Mouse (Mus musculus): ENCODE data around the gene Mrps7. TPM values are rescaled to one million over a fixed set of nuclear protein-coding genes. Genes with fewer than 3 reads are reported as not detected.

The Mrps7 gene
- 49.5 and 51.3 TPM in 2 replicates for polyA plus RNA-seq (2015; fragmentation: Nextera tagmentation; extraction: Ambion mirVana)

- WGBS (ENCODE audit: insufficient replicate concordance) = under 1% methylated on average over 91 of the region's 93 CpGs
- peak within 1 kb of the TSS; percentile 91 for H3K27ac ChIP-seq (replicated peaks)
- H3K9ac ChIP-seq = peak within 1 kb of the TSS; percentile 95
- peaks cover 61% of the 10 kb centered on the region for H3K4me1 ChIP-seq (replicated peaks)
- H3K4me3 ChIP-seq (replicated peaks) = peak within 1 kb of the TSS; percentile 98
- peak; percentile 95 for ATAC-seq (ENCODE audit: insufficient read depth)
- no peaks in the 10 kb centered on the region for H3K27me3 ChIP-seq
- H3K36me3 ChIP-seq (replicated peaks) = peaks cover 53% of the 10 kb centered on the region
- no peaks in the 10 kb centered on the region for H3K9me3 ChIP-seq (replicated peaks)
- H3K4me2 ChIP-seq = peak within 1 kb of the TSS; percentile 85
Observed at GRCm38 (mm10) chr11:115603476-115604303, at the start of gene Mrps7, which contains the start of gene Gga3. Gene Mrps7, plus strand, starts transcription at chr11:115603925. Gene Gga3, minus strand, starts transcription at chr11:115604051.

DNA sequence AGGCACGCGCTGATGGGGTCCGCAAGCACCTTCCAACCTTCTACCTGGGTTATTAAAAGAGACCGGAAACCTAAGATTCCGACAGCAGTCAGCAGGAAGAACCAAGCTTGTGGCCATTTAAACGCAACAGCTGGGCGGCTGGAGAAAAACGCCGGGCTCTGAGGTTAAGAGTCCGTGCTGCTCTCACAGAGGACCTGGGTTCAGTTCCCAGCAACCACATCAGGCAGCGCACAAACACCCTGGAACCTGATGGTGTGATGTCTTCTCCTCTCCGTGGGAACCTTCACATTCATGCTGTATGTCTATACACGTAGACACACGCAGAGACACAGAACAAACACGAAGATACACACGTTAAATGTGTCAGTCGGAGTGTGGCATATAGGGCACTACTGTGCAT lies 48.0 kb upstream of the Mrps7 start:
- H3K9ac ChIP-seq = no peak overlapping the region
- no peak overlapping the region for H3K4me3 ChIP-seq (replicated peaks)
- no peaks in the 10 kb centered on the region for H3K9me3 ChIP-seq (replicated peaks)
- no peaks in the 10 kb centered on the region for H3K36me3 ChIP-seq (replicated peaks)
- H3K4me1 ChIP-seq (replicated peaks) = no peaks in the 10 kb centered on the region
- no peaks in the 10 kb centered on the region for H3K27me3 ChIP-seq
- ATAC-seq (ENCODE audit: insufficient read depth) = no peak
- no peak overlapping the region for H3K27ac ChIP-seq (replicated peaks)
- 73% methylated on average over 17 of the region's 17 CpGs for WGBS (ENCODE audit: insufficient replicate concordance)
- no peak overlapping the region for H3K4me2 ChIP-seq

GRCm38 (mm10) chr11:115563406-115563805 lies 40.3 kb upstream of the Mrps7 start:
- peak overlapping the region; percentile 82 for H3K9ac ChIP-seq
- peaks cover 43% of the 10 kb centered on the region for H3K4me1 ChIP-seq (replicated peaks)
- peak overlapping the region; percentile 81 for H3K4me2 ChIP-seq
- H3K9me3 ChIP-seq (replicated peaks) = no peaks in the 10 kb centered on the region
- no peaks in the 10 kb centered on the region for H3K27me3 ChIP-seq
- peak; percentile 43; the same call in 1 of the 2 replicates for ATAC-seq (ENCODE audit: insufficient read depth)
- peaks cover 28% of the 10 kb centered on the region for H3K36me3 ChIP-seq (replicated peaks)
- 34% methylated on average over 4 of the region's 4 CpGs for WGBS (ENCODE audit: insufficient replicate concordance)
- H3K27ac ChIP-seq (replicated peaks) = peak overlapping the region; percentile 88
- peak overlapping the region; percentile 93 for H3K4me3 ChIP-seq (replicated peaks)

DNA sequence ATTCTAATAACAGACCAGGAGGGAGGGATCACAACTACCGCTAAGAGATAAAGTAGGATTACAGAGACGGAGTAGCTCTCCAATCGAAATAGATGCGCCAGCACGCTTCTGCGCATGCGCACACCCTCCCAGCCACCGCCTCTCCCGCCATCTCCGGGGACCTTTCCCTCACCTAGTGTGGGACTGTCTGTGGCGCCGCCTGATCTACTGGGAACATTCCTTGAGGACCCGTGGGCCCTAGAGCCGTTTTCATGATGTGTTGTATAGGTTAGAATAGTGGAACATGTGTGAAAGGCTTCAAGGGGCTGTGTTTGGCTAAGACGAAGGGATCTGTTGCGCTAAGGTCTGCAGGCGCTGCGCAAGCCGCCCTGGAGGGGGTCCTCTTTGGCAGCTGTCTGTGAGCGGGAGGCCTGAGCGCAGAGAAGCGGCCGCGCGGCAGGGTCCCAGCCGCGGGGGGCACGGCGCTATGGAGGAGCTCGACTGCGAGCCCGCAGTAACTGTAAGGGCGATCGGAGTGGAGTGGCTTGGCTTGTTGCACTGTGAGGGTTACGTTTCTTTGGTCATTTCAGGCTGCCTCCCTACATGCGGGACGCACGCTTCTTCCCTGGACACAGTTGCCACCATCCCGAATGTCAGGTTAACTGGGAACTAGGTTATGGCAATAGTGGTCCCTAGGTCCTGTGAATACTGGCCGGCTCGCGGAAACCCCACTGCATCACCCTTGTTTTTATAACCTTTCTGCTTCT lies 39.5 kb upstream of the Mrps7 start, which contains the start of gene Nup85:
Gene Nup85 (plus strand): TSS at position 371 of the 746 bp plus-strand sequence.
- Histone ChIP-seq H3K9ac (peak within 1 kb of the TSS; percentile 82), H3K4me2 (peak within 1 kb of the TSS; percentile 81), H3K27me3 (no peaks in the 10 kb centered on the region), H3K9me3 (replicated peaks) (no peaks in the 10 kb centered on the region), H3K27ac (replicated peaks) (peak within 1 kb of the TSS; percentile 88), H3K4me3 (replicated peaks) (peak within 1 kb of the TSS; percentile 93), H3K4me1 (replicated peaks) (peaks cover 43% of the 10 kb centered on the region), H3K36me3 (replicated peaks) (peaks cover 36% of the 10 kb centered on the region)
- peak; percentile 97 for ATAC-seq (ENCODE audit: insufficient read depth)
- under 1% methylated on average over 42 of the region's 42 CpGs for WGBS (ENCODE audit: insufficient replicate concordance)

DNA sequence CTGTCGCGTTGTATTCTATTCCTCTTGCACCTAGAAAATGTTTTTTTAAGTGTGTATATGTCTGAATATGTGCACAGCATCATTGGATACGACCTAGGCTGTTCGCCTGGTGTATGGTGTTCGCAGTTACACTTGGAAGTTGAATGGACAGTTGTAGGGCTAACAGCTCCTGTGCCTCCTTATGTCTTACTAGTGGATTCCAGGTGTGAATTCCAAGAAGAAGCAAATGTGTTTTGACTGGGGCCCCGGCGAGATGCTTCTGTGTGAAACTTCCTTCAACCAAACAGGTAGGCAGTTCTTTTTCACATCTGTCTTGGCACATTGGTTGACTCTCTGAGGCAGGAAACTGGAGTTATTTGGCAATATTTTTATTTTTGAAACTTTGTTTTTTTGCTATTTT lies 38.8 kb upstream of the Mrps7 start:
- Histone ChIP-seq H3K9ac (peak overlapping the region; percentile 82), H3K4me1 (replicated peaks) (peaks cover 43% of the 10 kb centered on the region), H3K27ac (replicated peaks) (peak overlapping the region; percentile 88), H3K9me3 (replicated peaks) (no peaks in the 10 kb centered on the region), H3K36me3 (replicated peaks) (peaks cover 43% of the 10 kb centered on the region), H3K4me3 (replicated peaks) (peak overlapping the region; percentile 93), H3K4me2 (peak overlapping the region; percentile 81), H3K27me3 (no peaks in the 10 kb centered on the region)
- WGBS (ENCODE audit: insufficient replicate concordance) = 8% methylated on average over 7 of the region's 7 CpGs
- ATAC-seq (ENCODE audit: insufficient read depth) = no peak

DNA sequence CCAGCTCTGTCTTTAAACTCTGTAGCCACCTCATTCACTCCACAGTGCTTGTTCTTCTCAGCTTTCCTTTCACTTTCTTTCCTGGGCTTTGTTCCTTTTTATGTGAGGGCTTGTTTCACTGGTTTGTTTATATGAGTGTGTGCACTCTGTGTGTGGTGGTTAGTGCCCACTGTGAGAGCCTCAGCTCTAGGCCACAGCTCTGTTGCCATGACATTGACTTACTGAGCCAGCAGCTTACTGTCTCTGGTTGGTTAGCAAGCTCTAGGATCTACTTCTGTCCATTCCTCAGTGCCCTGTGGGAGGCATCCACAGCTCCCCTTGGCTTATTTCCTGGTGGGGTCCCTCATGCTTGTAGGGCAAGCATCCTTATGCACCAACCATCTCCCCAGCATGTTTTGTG lies 24.6 kb upstream of the Mrps7 start:
- H3K9ac ChIP-seq = no peak overlapping the region
- H3K27ac ChIP-seq (replicated peaks) = no peak overlapping the region
- H3K4me2 ChIP-seq = no peak overlapping the region
- H3K4me1 ChIP-seq (replicated peaks) = no peaks in the 10 kb centered on the region
- peaks cover 80% of the 10 kb centered on the region for H3K36me3 ChIP-seq (replicated peaks)
- no peak for ATAC-seq (ENCODE audit: insufficient read depth)
- no peaks in the 10 kb centered on the region for H3K27me3 ChIP-seq
- H3K4me3 ChIP-seq (replicated peaks) = no peak overlapping the region
- H3K9me3 ChIP-seq (replicated peaks) = no peaks in the 10 kb centered on the region

DNA sequence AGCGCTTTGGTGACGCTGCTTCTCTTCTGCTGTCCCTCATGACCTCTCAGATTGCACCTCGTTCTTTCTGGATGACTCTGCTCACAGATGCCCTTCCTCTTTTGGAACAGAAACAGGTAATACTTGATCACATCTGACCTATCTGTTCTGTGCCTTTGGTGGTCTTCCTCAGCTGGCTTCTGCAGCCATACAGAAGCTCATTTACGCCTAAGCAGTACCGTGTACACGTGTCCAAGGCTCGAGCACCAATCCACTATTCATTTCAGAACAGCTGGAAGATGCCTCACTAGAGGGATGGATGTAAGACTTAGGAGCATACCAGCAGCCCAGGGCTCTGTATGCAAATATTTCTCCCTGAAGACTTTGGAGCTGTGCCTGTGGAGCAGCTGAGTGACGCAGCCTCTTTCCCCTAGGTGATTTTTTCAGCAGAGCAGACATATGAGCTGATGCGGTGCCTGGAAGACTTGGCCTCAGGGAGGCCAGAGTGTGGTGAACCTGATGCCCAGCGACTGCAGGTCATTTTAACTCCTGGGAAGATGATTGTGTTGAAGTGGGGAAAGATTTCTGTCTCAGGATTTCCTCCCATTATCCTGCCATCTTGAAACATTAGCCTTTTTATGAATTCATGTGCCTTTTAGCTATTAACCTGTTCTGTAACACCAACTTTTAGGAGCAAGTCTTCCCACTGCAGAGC lies 20.7 kb upstream of the Mrps7 start:
- H3K9me3 ChIP-seq (replicated peaks) = no peaks in the 10 kb centered on the region
- H3K27ac ChIP-seq (replicated peaks) = no peak overlapping the region
- no peak overlapping the region for H3K9ac ChIP-seq
- no peak for ATAC-seq (ENCODE audit: insufficient read depth)
- peaks cover 100% of the 10 kb centered on the region for H3K36me3 ChIP-seq (replicated peaks)
- H3K27me3 ChIP-seq = no peaks in the 10 kb centered on the region
- H3K4me3 ChIP-seq (replicated peaks) = no peak overlapping the region
- no peaks in the 10 kb centered on the region for H3K4me1 ChIP-seq (replicated peaks)
- 77% methylated on average over 10 of the region's 10 CpGs for WGBS (ENCODE audit: insufficient replicate concordance)
- no peak overlapping the region for H3K4me2 ChIP-seq

- peaks cover 98% of the 10 kb centered on the region for H3K36me3 ChIP-seq (replicated peaks)
- ATAC-seq (ENCODE audit: insufficient read depth) = no peak
- 76% methylated on average over 10 of the region's 10 CpGs for WGBS (ENCODE audit: insufficient replicate concordance)
Observed at GRCm38 (mm10) chr11:115584376-115585073, 19.2 kb upstream of the Mrps7 start.

GRCm38 (mm10) chr11:115585573-115586100 lies 18.1 kb upstream of the Mrps7 start:
- H3K4me3 ChIP-seq (replicated peaks) = no peak overlapping the region
- ATAC-seq (ENCODE audit: insufficient read depth) = no peak
- no peaks in the 10 kb centered on the region for H3K9me3 ChIP-seq (replicated peaks)
- H3K27me3 ChIP-seq = no peaks in the 10 kb centered on the region
- H3K4me1 ChIP-seq (replicated peaks) = no peaks in the 10 kb centered on the region
- H3K27ac ChIP-seq (replicated peaks) = no peak overlapping the region
- 82% methylated on average over 7 of the region's 7 CpGs for WGBS (ENCODE audit: insufficient replicate concordance)
- H3K36me3 ChIP-seq (replicated peaks) = peaks cover 98% of the 10 kb centered on the region
- H3K9ac ChIP-seq = no peak overlapping the region
- no peak overlapping the region for H3K4me2 ChIP-seq

More at GRCm38 (mm10) chr11:115584376-115585073, 19.2 kb upstream of the Mrps7 start:
- Histone ChIP-seq H3K27ac (replicated peaks) (no peak overlapping the region), H3K4me3 (replicated peaks) (no peak overlapping the region), H3K27me3 (no peaks in the 10 kb centered on the region), H3K4me1 (replicated peaks) (no peaks in the 10 kb centered on the region), H3K9ac (no peak overlapping the region), H3K4me2 (no peak overlapping the region), H3K9me3 (replicated peaks) (no peaks in the 10 kb centered on the region)

DNA sequence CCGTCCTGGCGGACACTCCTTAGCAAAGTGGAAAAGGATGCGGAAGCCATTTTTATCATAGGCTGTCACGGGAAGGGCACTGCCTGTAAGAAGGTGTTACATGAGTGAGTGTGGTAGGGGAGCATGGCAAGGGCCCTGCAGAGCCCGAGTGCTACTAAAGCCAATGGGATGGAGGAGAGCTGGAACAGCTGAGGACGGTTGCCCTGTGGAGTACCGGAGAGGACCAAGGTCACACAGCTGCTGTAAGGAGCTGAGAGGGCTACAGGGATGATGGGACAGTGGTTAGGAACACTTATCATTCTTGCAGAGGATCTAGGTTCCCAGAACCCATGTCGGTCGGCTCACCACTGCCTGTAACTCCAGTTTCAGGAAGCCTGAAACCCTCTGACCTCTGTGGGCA lies 17.3 kb upstream of the Mrps7 start:
- Histone ChIP-seq H3K27me3 (no peaks in the 10 kb centered on the region), H3K4me1 (replicated peaks) (no peaks in the 10 kb centered on the region), H3K9me3 (replicated peaks) (no peaks in the 10 kb centered on the region), H3K9ac (no peak overlapping the region), H3K4me2 (no peak overlapping the region), H3K36me3 (replicated peaks) (peaks cover 98% of the 10 kb centered on the region), H3K27ac (replicated peaks) (no peak overlapping the region), H3K4me3 (replicated peaks) (no peak overlapping the region)
- ATAC-seq (ENCODE audit: insufficient read depth) = no peak
- 80% methylated on average over 9 of the region's 9 CpGs for WGBS (ENCODE audit: insufficient replicate concordance)
